ENCODE assay signal across 8 mouse cellular contexts in the genomic region with DNA sequence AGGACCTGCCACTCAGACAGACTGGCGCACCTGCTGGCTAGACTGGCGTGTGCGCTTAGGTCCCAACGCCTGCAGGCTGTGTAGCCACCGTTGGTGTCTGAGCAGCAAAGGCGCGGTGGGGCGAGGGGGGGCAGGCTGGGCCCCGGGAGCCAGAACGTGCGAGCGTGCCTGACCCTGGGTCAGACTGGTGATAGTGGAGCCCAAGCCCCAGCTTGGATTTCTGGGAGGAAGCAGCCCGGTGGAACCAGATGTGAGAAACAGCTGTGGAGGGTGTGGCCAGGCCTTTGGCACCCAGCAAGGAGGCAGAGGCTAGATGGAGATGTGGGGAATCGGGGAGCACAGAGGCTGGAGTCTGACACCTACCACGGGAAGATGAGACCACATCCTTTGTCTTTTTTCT. TPM values are rescaled to one million over a fixed set of nuclear protein-coding genes. Genes with fewer than 3 reads are reported as not detected.
DNase-seq lines count a peak whose midpoint lies in the region; ATAC-seq and TF ChIP-seq lines count a peak whose summit lies in the region.

No protein-coding gene starts in this region.

- no peaks in the 10 kb centered on the region for H3K36me3 ChIP-seq in heart, embryonic 10.5 days
- no peaks in the 10 kb centered on the region for H3K36me3 ChIP-seq in heart, embryonic 13.5 days

- H3K4me1 ChIP-seq in heart, embryonic 10.5 days: peaks cover 50% of the 10 kb centered on the region
- H3K4me1 ChIP-seq in bone marrow, adult 2 months (ENCODE audit: control insufficient read depth, insufficient read depth, low read length): peaks cover 5% of the 10 kb centered on the region; the same call in 1 of the 2 replicates
- H3K4me1 ChIP-seq in heart, embryonic 13.5 days: peaks cover 32% of the 10 kb centered on the region

- no peak for ATAC-seq in heart, embryonic 13.5 days (ENCODE audit: extremely low read depth, insufficient number of reproducible peaks, low FRiP score, low TSS enrichment)
- ATAC-seq in megakaryocyte progenitor cell, adult 5-6 weeks (replicated peaks; ENCODE audit: poor library complexity): peak; percentile 22

- TF ChIP-seq CTCF in bone marrow, adult 2 months (IDR thresholded peaks at IDR 0.05; ENCODE audit: control insufficient read depth, insufficient read depth, low read length): no peak

- no peak overlapping the region for H3K4me3 ChIP-seq in heart, embryonic 10.5 days
- no peak overlapping the region for H3K4me3 ChIP-seq in bone marrow, adult 2 months (replicated peaks; ENCODE audit: control insufficient read depth, low read depth, low read length)
- H3K4me3 ChIP-seq in heart, embryonic 13.5 days: no peak overlapping the region

- WGBS in heart, embryonic 10.5 days: 34% methylated on average over 15 of the region's 15 CpGs
- 31% methylated on average over 15 of the region's 15 CpGs for WGBS in bone marrow, adult 2 months
- WGBS in heart, embryonic 13.5 days: 31% methylated on average over 15 of the region's 15 CpGs

- TF ChIP-seq POLR2A in bone marrow, adult 2 months (IDR thresholded peaks at IDR 0.05; ENCODE audit: borderline replicate concordance, control insufficient read depth, low read depth, low read length): no peak

- peak overlapping the region; percentile 29 for H3K9ac ChIP-seq in heart, embryonic 13.5 days

- H3K9me3 ChIP-seq in heart, embryonic 10.5 days: no peaks in the 10 kb centered on the region
- H3K9me3 ChIP-seq in heart, embryonic 13.5 days: no peaks in the 10 kb centered on the region

- peak; percentile 98 for DNase-seq in heart, adult 11 months
- no peak for DNase-seq in heart, embryonic 10.5 days (ENCODE audit: low spot score)
- no peak for DNase-seq in urinary bladder, postnatal 36 days (ENCODE audit: low spot score in 2 of 2)
- no peak for DNase-seq in adrenal gland, adult 2 months
- no peak for DNase-seq in layer of hippocampus, postnatal 10 days (ENCODE audit: low spot score in 2 of 2)

- peak overlapping the region; percentile 20 for H3K4me2 ChIP-seq in heart, embryonic 13.5 days

- H3K27ac ChIP-seq in heart, embryonic 10.5 days: no peak overlapping the region; the same call in 1 of the 2 replicates
- peak overlapping the region; percentile 40; the same call in 1 of the 2 replicates for H3K27ac ChIP-seq in bone marrow, adult 2 months (ENCODE audit: control insufficient read depth, insufficient read depth, low read depth, low read length, poor library complexity)
- peak overlapping the region; percentile 41 for H3K27ac ChIP-seq in heart, embryonic 13.5 days (replicated peaks)

- no peaks in the 10 kb centered on the region for H3K27me3 ChIP-seq in heart, embryonic 10.5 days (ENCODE audit: insufficient read depth, poor library complexity, severe bottlenecking)
- no peaks in the 10 kb centered on the region for H3K27me3 ChIP-seq in heart, embryonic 13.5 days (replicated peaks)

RNA-seq across cellular contexts. Expression of a gene that starts 4.0 kb away (rescaled TPM):
- 80.7 and 83.1 TPM in 2 replicates for polyA plus RNA-seq in heart, embryonic 10.5 days (2016; fragmentation: Nextera tagmentation; extraction: Ambion mirVana)
- 19.7 and 36.1 TPM in 2 replicates for polyA plus RNA-seq in bone marrow, adult 2 months (2011; ENCODE audit: insufficient read depth, insufficient read length, low replicate concordance, missing spikeins)
- 67.1 and 69.3 TPM in 2 replicates for polyA plus RNA-seq in heart, embryonic 13.5 days (2015; fragmentation: Nextera tagmentation; extraction: Ambion mirVana)
- 65.3 and 71.4 TPM in 2 replicates for total RNA-seq in megakaryocyte progenitor cell, adult 5-6 weeks (2015)
- total RNA-seq in megakaryocyte progenitor cell, adult 5-6 weeks (2017): 43.4 and 53.4 TPM in 2 replicates
- 100 to 1,000 TPM in 1 of 2 experiments, 10 to 100 TPM in 1; 68.1 to 105 TPM for total RNA-seq in adrenal gland, adult 2 months (2021)
- 138 and 146 TPM in 2 replicates for polyA plus RNA-seq in adrenal gland, adult 2 months (2012; rRNA removed)
- total RNA-seq in layer of hippocampus, postnatal 10 days (2021): 100 to 1,000 TPM; 392 to 395 TPM

RNA-seq across cellular contexts. Expression of a gene that starts 6.6 kb away (rescaled TPM):
- not detected in 2 replicates for polyA plus RNA-seq in heart, embryonic 10.5 days (2016; fragmentation: Nextera tagmentation; extraction: Ambion mirVana)
- 13.1 and 40.0 TPM in 2 replicates for polyA plus RNA-seq in bone marrow, adult 2 months (2011; ENCODE audit: insufficient read depth, insufficient read length, low replicate concordance, missing spikeins)
- polyA plus RNA-seq in heart, embryonic 13.5 days (2015; fragmentation: Nextera tagmentation; extraction: Ambion mirVana): 0.51 TPM in 1 of 2 replicates, not detected in the other
- 160 and 189 TPM in 2 replicates for total RNA-seq in megakaryocyte progenitor cell, adult 5-6 weeks (2015)
- total RNA-seq in megakaryocyte progenitor cell, adult 5-6 weeks (2017): 95.1 and 100.0 TPM in 2 replicates
- under 1 TPM in 1 of 2 experiments, not detected in 1; 0.21 TPM for total RNA-seq in adrenal gland, adult 2 months (2021)
- polyA plus RNA-seq in adrenal gland, adult 2 months (2012; rRNA removed): 0.28 TPM in 1 of 2 replicates, not detected in the other
- under 1 TPM; 0.21 to 0.31 TPM for total RNA-seq in layer of hippocampus, postnatal 10 days (2021)

RNA-seq across cellular contexts. Expression of a gene that starts 20.3 kb away (rescaled TPM):
- polyA plus RNA-seq in heart, embryonic 10.5 days (2016; fragmentation: Nextera tagmentation; extraction: Ambion mirVana): 7.9 and 8.0 TPM in 2 replicates
- polyA plus RNA-seq in bone marrow, adult 2 months (2011; ENCODE audit: insufficient read depth, insufficient read length, low replicate concordance, missing spikeins): 1.0 and 1.8 TPM in 2 replicates
- 23.8 and 27.3 TPM in 2 replicates for polyA plus RNA-seq in heart, embryonic 13.5 days (2015; fragmentation: Nextera tagmentation; extraction: Ambion mirVana)
- total RNA-seq in megakaryocyte progenitor cell, adult 5-6 weeks (2015): 1.6 and 2.7 TPM in 2 replicates
- total RNA-seq in megakaryocyte progenitor cell, adult 5-6 weeks (2017): 1.3 and 3.6 TPM in 2 replicates
- total RNA-seq in adrenal gland, adult 2 months (2021): 10 to 100 TPM in 1 of 2 experiments, 1 to 10 TPM in 1; 10.0 to 37.2 TPM
- 47.0 and 74.7 TPM in 2 replicates for polyA plus RNA-seq in adrenal gland, adult 2 months (2012; rRNA removed)
- total RNA-seq in layer of hippocampus, postnatal 10 days (2021): 1 to 10 TPM; 1.3 to 1.5 TPM

RNA-seq across cellular contexts. Expression of a gene that starts 23.5 kb away (rescaled TPM):
- polyA plus RNA-seq in heart, embryonic 10.5 days (2016; fragmentation: Nextera tagmentation; extraction: Ambion mirVana): 0.21 and 0.82 TPM in 2 replicates
- polyA plus RNA-seq in bone marrow, adult 2 months (2011; ENCODE audit: insufficient read depth, insufficient read length, low replicate concordance, missing spikeins): not detected in 2 replicates
- 1.2 and 1.4 TPM in 2 replicates for polyA plus RNA-seq in heart, embryonic 13.5 days (2015; fragmentation: Nextera tagmentation; extraction: Ambion mirVana)
- total RNA-seq in megakaryocyte progenitor cell, adult 5-6 weeks (2015): not detected in 2 replicates
- total RNA-seq in megakaryocyte progenitor cell, adult 5-6 weeks (2017): 0.58 TPM in 1 of 2 replicates, not detected in the other
- total RNA-seq in adrenal gland, adult 2 months (2021): under 1 TPM; 0.31 to 0.32 TPM
- polyA plus RNA-seq in adrenal gland, adult 2 months (2012; rRNA removed): 0.03 and 0.10 TPM in 2 replicates
- total RNA-seq in layer of hippocampus, postnatal 10 days (2021): under 1 TPM; 0.33 to 0.78 TPM

RNA-seq across cellular contexts. Expression of a gene that starts 30.6 kb away (rescaled TPM):
- polyA plus RNA-seq in heart, embryonic 10.5 days (2016; fragmentation: Nextera tagmentation; extraction: Ambion mirVana): 84.4 and 113 TPM in 2 replicates
- polyA plus RNA-seq in bone marrow, adult 2 months (2011; ENCODE audit: insufficient read depth, insufficient read length, low replicate concordance, missing spikeins): 26.5 and 42.8 TPM in 2 replicates
- 61.4 and 66.3 TPM in 2 replicates for polyA plus RNA-seq in heart, embryonic 13.5 days (2015; fragmentation: Nextera tagmentation; extraction: Ambion mirVana)
- 55.6 and 63.0 TPM in 2 replicates for total RNA-seq in megakaryocyte progenitor cell, adult 5-6 weeks (2015)
- 18.4 and 20.2 TPM in 2 replicates for total RNA-seq in megakaryocyte progenitor cell, adult 5-6 weeks (2017)
- 10 to 100 TPM; 51.6 to 51.8 TPM for total RNA-seq in adrenal gland, adult 2 months (2021)
- 222 and 226 TPM in 2 replicates for polyA plus RNA-seq in adrenal gland, adult 2 months (2012; rRNA removed)
- 10 to 100 TPM; 90.8 to 97.7 TPM for total RNA-seq in layer of hippocampus, postnatal 10 days (2021)
